Mouse (Mus musculus) brain, embryonic 14.5 days (tissue): Measurements from ENCODE around the gene Prpf31.

Experiments used
- CTCF ChIP-seq: fragments of 200-500 bp; IDR thresholded peaks from 2 replicates; pipeline ENCODE4 v1.5.1; 2012; ENCODE audit warnings: inconsistent platforms, mild to moderate bottlenecking, moderate library complexity, borderline replicate concordance; ENCODE audit not compliant: insufficient read depth, insufficient read length; ENCODE audit errors: extremely low read depth
- POLR2A ChIP-seq: fragments of 200-500 bp; IDR thresholded peaks from 2 replicates; pipeline ENCODE4 v1.6.1; 2012; ENCODE audit warnings: mild to moderate bottlenecking, inconsistent platforms, borderline replicate concordance; ENCODE audit not compliant: poor library complexity, insufficient read depth, insufficient read length, severe bottlenecking; ENCODE audit errors: extremely low read depth

- TF ChIP-seq POLR2A (no peak), CTCF (no peak)
Observed at GRCm38 (mm10) chr7:3683908-3684550, 54.2 kb downstream of the Prpf31 start.
